Mouse (Mus musculus) megakaryocyte, embryonic 14.5 days (primary cell): ENCODE data around the gene Itpk1.

ENCODE experiments used
- FLI1 ChIP-seq: IDR thresholded peaks from 2 replicates; pipeline ENCODE4 v1.6.1; 2012; ENCODE audit warnings: low read length, inconsistent platforms, mixed read lengths
- GATA1 ChIP-seq: IDR thresholded peaks from 3 replicates; pipeline ENCODE4 v1.6.1; 2012; ENCODE audit warnings: mixed read lengths, low read length, inconsistent platforms, borderline replicate concordance

DNA sequence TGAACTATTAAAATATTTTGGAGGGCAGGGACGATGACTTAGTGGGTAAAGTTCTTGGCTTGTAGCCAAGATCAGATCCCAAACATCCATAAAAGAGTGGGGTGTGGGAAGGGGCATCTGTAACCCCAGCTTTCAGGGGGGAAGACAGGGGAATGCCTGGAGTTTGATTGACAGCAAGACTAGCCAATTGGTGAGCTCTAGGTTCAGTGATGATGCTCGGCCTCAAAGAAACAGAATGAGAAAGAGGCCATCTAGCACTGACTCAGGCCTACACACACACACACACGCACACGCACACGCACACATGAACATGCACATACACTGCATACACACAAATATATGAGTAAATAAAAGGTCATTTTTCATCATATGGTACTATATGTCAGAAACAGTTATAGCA is 5.2 kb upstream of the Itpk1 start:
- TF ChIP-seq GATA1 (no peak), FLI1 (no peak)
